Mouse (Mus musculus) ES-Bruce4 (cell line): Measurements from ENCODE around the gene Kcnj4.

Source experiments
- CTCF ChIP-seq: IDR thresholded peaks from one replicate; pipeline ENCODE4 v1.8.1; 2011; ENCODE audit warnings: low read depth, low read length
- POLR2A ChIP-seq: IDR thresholded peaks from one replicate; pipeline ENCODE4 v1.8.1; 2011; ENCODE audit warnings: low read length; ENCODE audit not compliant: insufficient read depth

- TF ChIP-seq CTCF (no peak), POLR2A (peak; percentile 82)
These were observed 49.8 kb downstream of the Kcnj4 start, which contains the start of gene Csnk1e for GRCm38 (mm10) chr15:79455106-79455810.
